Mouse (Mus musculus) midbrain, embryonic 11.5 days (tissue): ENCODE results near the gene Kdm8. TPM values are rescaled to one million over a fixed set of nuclear protein-coding genes. Genes with fewer than 3 reads are reported as not detected.

Experiments
- ATAC-seq: fragments of 200-750 bp; cut with Nextera tagmentation; 2 replicates; pipeline ENCODE4 v1.8.0; 2017; ENCODE audit warnings: moderate TSS enrichment, moderate library complexity; ENCODE audit not compliant: low FRiP score
- DNase-seq: peaks from one replicate; pipeline ENCODE4 v3.0.0; 2015; ENCODE audit warnings: low spot score; ENCODE audit errors: missing footprints
- H3K27ac ChIP-seq: fragments of 300-500 bp; sonication (generic); 2 replicates; pipeline ENCODE4 v1.5.1; 2014; ENCODE audit warnings: low read depth, low read length
- H3K27me3 ChIP-seq: fragments of 300-500 bp; sonication (generic); 2 replicates; pipeline ENCODE4 v1.6.1; 2014; ENCODE audit warnings: mild to moderate bottlenecking, low read length, moderate library complexity, mixed read lengths; ENCODE audit not compliant: control insufficient read depth, insufficient read depth
- H3K36me3 ChIP-seq: fragments of 300-500 bp; sonication (generic); 2 replicates; pipeline ENCODE4 v1.6.1; 2014; ENCODE audit warnings: mild to moderate bottlenecking, low read length, moderate library complexity, mixed read lengths; ENCODE audit not compliant: control insufficient read depth, insufficient read depth
- H3K4me1 ChIP-seq: fragments of 300-500 bp; sonication (generic); 2 replicates; pipeline ENCODE4 v1.6.1; 2014; ENCODE audit warnings: low read length; ENCODE audit not compliant: control insufficient read depth, insufficient read depth
- H3K4me2 ChIP-seq: fragments of 300-500 bp; sonication (generic); 2 replicates; pipeline ENCODE4 v1.6.1; 2014; ENCODE audit warnings: mild to moderate bottlenecking, moderate library complexity
- H3K4me3 ChIP-seq: fragments of 300-500 bp; sonication (generic); 2 replicates; pipeline ENCODE4 v1.5.1; 2014; ENCODE audit warnings: low read depth, low read length
- H3K9ac ChIP-seq: fragments of 300-500 bp; sonication (generic); 2 replicates; pipeline ENCODE4 v1.6.1; 2014; ENCODE audit warnings: low read length
- H3K9me3 ChIP-seq: fragments of 300-500 bp; sonication (generic); 2 replicates; pipeline ENCODE4 v1.6.1; 2016; ENCODE audit warnings: low read length; ENCODE audit not compliant: control insufficient read depth
- WGBS: fragments of 180-500 bp; shearing (Covaris S2); extraction: QIAGEN DNeasy Blood & Tissue Kit; methylation state at CpG from one replicate; pipeline ENCODE4 v1.1.7; 2014; 5-methylcytosine and 5-hydroxymethylcytosine counted together
- polyA plus RNA-seq: library from polyadenylated mRNA; unstranded; fragments of >200 nt; fragmentation: Nextera tagmentation; extraction: Ambion mirVana; gene quantifications from 2 replicates; pipeline ENCODE4 v1.2.1, GENCODE M21; 2014

Gene Kdm8
- polyA plus RNA-seq, 1 experiment from 2014 or later: 9.5 TPM

DNA sequence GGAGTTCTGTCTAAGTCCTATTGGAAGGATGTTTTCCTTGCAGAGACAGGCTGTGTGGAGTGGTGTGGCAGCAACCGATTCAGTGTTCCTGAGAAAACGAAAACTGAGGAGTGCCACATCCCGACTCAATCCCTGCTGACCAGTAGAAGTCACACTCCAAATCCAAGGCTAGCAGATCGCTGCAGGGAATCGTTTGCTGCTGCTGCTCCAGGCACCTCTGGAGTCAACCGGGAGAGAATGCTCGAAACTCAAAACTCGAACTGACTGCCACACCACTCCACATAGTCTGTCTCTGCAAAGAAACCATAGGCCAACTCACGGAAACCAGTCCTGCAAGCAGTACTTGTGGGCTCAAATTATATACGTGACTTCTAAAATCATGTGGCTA lies 406 bp upstream of the Kdm8 start:
- no peak for ATAC-seq
- Histone ChIP-seq H3K27ac (no peak overlapping the region), H3K36me3 (no peaks in the 10 kb centered on the region), H3K27me3 (no peaks in the 10 kb centered on the region), H3K9ac (peak overlapping the region; percentile 76), H3K4me3 (peak overlapping the region; percentile 54), H3K9me3 (no peaks in the 10 kb centered on the region), H3K4me2 (peak overlapping the region; percentile 86), H3K4me1 (peaks cover 9% of the 10 kb centered on the region)
- 26% methylated on average over 10 of the region's 10 CpGs for WGBS
- DNase-seq: no peak

DNA sequence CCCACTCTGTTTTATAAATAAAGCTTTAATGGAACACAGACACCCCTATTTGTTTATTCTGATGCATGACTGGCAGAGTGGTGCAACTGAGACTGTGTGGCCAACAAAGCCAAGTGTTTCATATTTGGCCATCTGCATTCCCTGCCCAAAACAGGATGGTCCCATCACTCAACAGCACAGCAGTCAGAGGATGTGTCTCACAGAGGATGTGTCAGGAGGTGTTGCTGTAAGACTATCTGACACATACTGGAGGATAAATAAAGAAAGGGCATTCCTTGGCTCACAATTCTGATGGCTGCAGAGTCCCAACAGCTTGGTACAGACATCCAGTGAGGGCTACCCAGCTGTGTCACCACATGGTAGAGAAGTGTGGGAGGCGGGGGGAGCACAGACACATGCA lies 6.2 kb downstream of the Kdm8 start:
- 83% methylated on average over 1 of the region's 1 CpGs for WGBS
- ATAC-seq: no peak
- no peak for DNase-seq
- Histone ChIP-seq H3K27ac (no peak overlapping the region), H3K9me3 (no peaks in the 10 kb centered on the region), H3K4me2 (no peak overlapping the region), H3K9ac (no peak overlapping the region), H3K4me1 (peaks cover under 1% of the 10 kb centered on the region; the same call in 1 of the 2 replicates), H3K36me3 (no peaks in the 10 kb centered on the region), H3K4me3 (no peak overlapping the region), H3K27me3 (no peaks in the 10 kb centered on the region)

DNA sequence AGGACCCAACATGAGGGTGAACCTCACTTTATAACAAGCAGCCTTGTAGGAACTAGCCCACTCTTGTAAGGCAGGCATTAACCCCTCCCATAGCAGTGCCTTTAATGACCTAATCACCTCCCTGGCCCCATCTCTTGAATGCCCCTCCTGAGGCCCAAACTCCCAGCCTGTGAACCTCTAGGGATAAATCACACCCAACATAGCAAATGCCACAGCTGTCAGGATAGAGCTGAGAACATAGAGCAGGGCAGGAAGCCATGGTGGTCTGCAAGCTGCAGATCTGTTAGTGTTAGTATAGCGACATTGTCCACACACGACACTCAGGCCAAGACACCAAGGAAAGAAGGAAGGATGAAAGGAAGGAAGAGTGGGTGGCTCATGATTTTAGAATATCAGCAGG lies 6.6 kb downstream of the Kdm8 start:
- no peaks in the 10 kb centered on the region for H3K36me3 ChIP-seq
- no peaks in the 10 kb centered on the region for H3K4me1 ChIP-seq
- H3K4me3 ChIP-seq: no peak overlapping the region
- H3K27me3 ChIP-seq: no peaks in the 10 kb centered on the region
- DNase-seq (no peak), ATAC-seq (no peak)
- H3K27ac ChIP-seq: no peak overlapping the region
- H3K9ac ChIP-seq: no peak overlapping the region
- no peak overlapping the region for H3K4me2 ChIP-seq
- H3K9me3 ChIP-seq: no peaks in the 10 kb centered on the region
- WGBS: 92% methylated on average over 2 of the region's 2 CpGs

DNA sequence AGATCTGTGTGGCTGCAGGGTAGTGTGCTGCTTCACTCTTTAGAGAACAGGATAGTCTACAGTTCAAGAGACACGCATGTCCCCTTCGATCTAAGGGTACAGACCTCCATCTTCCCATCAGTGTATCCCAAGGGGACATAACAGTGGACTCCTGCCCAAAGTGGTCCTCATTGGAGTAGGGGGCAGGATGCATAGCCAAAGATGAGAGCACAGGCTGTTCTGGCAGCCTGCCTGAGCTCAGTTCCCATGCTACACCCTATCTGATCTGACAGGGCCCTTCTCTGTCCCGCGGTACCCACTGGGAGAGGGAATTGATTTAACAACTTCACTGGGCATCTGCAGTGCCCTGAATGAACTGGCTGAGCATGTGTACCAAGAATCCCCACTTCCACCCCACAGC lies 9.2 kb downstream of the Kdm8 start:
- Histone ChIP-seq H3K9me3 (no peaks in the 10 kb centered on the region), H3K27me3 (no peaks in the 10 kb centered on the region), H3K4me1 (no peaks in the 10 kb centered on the region), H3K9ac (no peak overlapping the region), H3K36me3 (peaks cover 3% of the 10 kb centered on the region; the same call in 1 of the 2 replicates), H3K4me2 (no peak overlapping the region), H3K27ac (no peak overlapping the region), H3K4me3 (no peak overlapping the region)
- DNase-seq (no peak), ATAC-seq (no peak)
- 96% methylated on average over 4 of the region's 4 CpGs for WGBS

DNA sequence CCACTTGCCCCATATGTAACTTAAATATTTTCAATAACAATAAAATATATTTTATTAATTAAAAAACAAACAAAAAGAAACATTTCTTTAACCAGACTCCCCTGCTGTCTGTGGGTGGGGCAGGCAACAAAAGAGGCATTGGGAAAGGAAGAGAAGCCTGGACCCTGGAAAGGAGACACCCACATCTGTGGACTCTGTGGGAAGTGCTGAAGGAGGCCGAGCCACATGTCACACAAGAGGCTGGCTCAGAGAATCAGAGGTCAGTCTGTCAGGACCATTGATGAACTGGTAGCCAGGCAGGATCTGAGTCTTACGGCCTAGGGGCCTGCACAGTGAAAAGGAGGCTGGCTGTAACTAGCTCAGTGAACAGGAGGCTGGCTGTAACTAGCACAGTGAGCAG lies 17.7 kb downstream of the Kdm8 start:
- Histone ChIP-seq H3K4me3 (no peak overlapping the region), H3K36me3 (peaks cover 12% of the 10 kb centered on the region), H3K4me2 (no peak overlapping the region), H3K9ac (no peak overlapping the region), H3K27ac (no peak overlapping the region), H3K9me3 (no peaks in the 10 kb centered on the region), H3K4me1 (no peaks in the 10 kb centered on the region), H3K27me3 (no peaks in the 10 kb centered on the region)
- DNase-seq (no peak), ATAC-seq (no peak)
- 41% methylated on average over 2 of the region's 2 CpGs for WGBS

DNA sequence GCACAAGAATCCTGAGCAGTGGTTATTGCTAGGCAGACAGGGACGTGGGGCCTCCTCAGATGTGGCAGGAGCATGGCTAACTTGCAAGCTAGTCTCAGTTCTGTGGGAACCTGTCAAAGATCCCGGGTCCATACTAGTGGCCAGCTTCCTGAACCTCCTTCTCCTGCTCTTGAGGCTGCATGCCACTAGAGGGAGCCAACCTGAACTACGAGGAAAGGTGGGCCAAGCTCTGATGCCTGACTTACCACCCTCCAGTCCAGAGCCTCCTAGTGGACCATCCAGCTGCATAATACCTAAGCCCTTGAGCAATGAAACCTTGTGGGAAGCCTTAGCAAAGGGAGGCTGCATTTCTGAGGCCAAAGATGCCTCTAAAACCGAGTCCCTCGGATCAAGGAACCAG lies 25.5 kb downstream of the Kdm8 start:
- WGBS: 28% methylated on average over 5 of the region's 5 CpGs
- no peaks in the 10 kb centered on the region for H3K27me3 ChIP-seq
- no peak overlapping the region for H3K4me2 ChIP-seq
- H3K36me3 ChIP-seq: peaks cover 14% of the 10 kb centered on the region
- DNase-seq: peak; percentile 94
- no peak overlapping the region for H3K9ac ChIP-seq
- ATAC-seq: peak; percentile 52
- H3K9me3 ChIP-seq: no peaks in the 10 kb centered on the region
- no peaks in the 10 kb centered on the region for H3K4me1 ChIP-seq
- no peak overlapping the region for H3K27ac ChIP-seq
- H3K4me3 ChIP-seq: no peak overlapping the region

DNA sequence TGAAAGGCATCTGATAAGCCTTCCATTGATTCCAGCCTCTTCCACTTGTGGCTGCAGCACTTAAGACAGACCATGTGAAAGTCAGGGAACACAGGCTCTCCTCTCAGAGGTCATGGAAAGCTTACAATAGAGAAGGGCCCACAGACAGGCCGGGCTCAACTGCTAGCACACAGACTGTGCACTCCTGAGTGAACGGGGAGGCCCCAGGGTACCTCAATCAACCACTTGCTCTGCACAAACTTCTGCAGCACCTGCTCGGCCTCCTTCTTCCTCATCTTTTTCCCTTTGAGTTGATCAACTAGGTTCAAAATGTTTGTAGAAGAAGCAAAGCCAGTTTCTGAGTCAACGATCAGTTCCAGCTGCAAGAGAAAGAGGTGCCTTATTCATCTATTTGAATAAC lies 26.4 kb downstream of the Kdm8 start:
- 87% methylated on average over 4 of the region's 4 CpGs for WGBS
- H3K4me2 ChIP-seq: no peak overlapping the region
- DNase-seq: no peak
- H3K4me3 ChIP-seq: no peak overlapping the region
- H3K27ac ChIP-seq: no peak overlapping the region
- H3K9ac ChIP-seq: no peak overlapping the region
- ATAC-seq: no peak
- peaks cover 7% of the 10 kb centered on the region for H3K36me3 ChIP-seq
- H3K27me3 ChIP-seq: no peaks in the 10 kb centered on the region
- H3K4me1 ChIP-seq: no peaks in the 10 kb centered on the region
- H3K9me3 ChIP-seq: no peaks in the 10 kb centered on the region

DNA sequence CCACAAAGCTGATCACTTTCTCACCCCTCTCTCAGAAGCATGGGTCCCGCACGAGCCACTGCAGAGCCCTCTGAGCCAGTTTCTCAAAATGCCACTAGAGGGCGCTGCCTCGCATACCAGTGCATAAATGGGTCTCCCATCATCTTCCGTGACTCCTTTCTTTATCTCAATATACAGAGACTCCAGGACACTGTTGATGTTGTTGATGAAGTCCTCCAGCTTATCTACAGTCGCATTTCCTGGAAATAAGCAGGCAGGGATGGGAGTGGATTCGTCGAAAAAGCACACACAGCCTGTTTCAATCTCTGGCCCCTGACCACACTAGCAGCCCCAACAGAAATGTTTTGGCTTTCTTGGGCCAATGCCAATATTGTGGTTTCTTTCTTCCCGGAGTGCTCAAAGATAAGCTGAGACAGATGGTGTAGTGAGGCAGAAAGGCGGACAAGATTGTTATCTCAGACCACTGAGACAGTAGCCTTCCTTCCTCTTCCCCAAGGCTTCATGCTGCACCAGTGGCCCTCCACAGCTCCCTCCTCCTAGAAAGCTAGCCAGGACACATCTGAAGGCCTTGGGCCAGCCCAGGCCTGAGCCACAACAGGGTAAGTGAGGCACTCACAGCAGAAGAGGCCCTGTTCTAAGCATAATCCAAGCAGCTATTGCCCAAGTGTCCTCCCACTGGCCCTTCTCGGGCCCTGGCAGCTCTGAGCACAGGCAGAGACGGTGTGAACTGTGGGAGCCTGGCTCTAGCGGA lies 27.7 kb downstream of the Kdm8 start:
- Histone ChIP-seq H3K4me2 (no peak overlapping the region), H3K9ac (peak overlapping the region; percentile 3; the same call in 1 of the 2 replicates), H3K4me1 (no peaks in the 10 kb centered on the region), H3K27ac (0 out of 2 replicates have a peak overlapping the region, but pooled peaks have one; percentile 5), H3K27me3 (no peaks in the 10 kb centered on the region), H3K9me3 (no peaks in the 10 kb centered on the region), H3K4me3 (no peak overlapping the region), H3K36me3 (peaks cover 5% of the 10 kb centered on the region)
- DNase-seq (peak; percentile 98), ATAC-seq (peak; percentile 81)
- 37% methylated on average over 13 of the region's 13 CpGs for WGBS

DNA sequence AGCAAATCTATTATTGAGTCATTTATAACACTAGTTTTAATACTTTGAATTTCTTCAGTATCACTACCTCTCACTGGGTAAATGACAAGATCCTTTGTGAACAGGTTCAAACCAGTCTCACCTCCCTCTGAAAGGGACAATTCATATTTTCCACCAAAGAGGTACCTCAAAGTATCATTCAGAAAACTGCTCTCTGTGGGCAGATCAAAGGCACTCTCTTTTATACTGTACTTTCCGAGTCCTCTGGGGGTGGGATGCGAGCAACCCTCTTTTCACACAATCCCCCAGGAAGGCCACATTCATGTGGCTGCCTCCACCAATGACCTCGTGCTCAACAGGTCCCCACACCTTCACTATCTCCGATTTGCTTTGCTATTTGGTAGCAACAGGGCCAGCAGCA lies 30.1 kb downstream of the Kdm8 start:
- H3K4me1 ChIP-seq: no peaks in the 10 kb centered on the region
- H3K27me3 ChIP-seq: no peaks in the 10 kb centered on the region
- no peaks in the 10 kb centered on the region; the same call in none of the 2 replicates for H3K36me3 ChIP-seq
- 76% methylated on average over 4 of the region's 4 CpGs for WGBS
- no peak overlapping the region for H3K9ac ChIP-seq
- H3K27ac ChIP-seq: no peak overlapping the region
- ATAC-seq (no peak), DNase-seq (no peak)
- no peak overlapping the region for H3K4me3 ChIP-seq
- H3K9me3 ChIP-seq: no peaks in the 10 kb centered on the region
- H3K4me2 ChIP-seq: no peak overlapping the region
